Mouse (Mus musculus): ENCODE data around the gene Trappc10.

Gene Trappc10

DNA sequence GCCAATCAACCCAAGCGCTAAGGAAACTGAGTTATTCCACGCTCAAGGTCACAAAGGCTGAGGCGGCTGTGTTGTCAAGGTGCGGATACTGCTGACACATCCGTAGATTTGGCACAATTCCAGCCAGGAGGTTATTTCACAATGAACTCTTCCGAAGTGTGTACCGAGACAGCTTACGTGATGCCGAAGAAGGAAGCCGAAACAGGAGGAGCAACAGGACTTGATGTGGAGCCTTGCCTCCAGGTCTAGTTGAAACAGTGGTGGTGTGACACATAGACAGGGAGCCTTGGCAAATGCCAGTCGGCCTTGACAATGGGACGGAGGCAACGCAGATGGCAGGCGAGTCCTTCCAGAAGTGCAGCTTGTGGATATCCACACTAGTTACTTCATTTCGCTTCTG, 86.4 kb downstream of the Trappc10 start:
- DNase-seq, result no peak

DNA sequence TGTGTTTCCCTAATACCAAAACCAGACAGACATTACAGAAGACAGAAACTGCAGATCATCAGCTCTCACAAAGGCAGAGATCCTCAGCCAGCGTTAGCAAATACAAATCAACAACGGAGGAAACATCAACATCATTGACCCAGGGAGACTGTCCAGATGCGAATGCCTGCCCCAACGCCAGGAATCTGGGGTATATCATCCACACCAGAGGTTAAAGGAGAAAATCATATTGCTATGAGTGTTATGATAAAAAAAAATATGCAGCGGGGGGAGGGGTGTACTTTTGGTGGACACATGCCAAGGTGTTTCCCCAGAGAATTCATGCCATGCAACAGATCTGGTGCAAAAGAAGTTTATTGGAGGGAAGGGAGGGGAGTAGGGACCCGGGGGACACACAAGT, 87.5 kb downstream of the Trappc10 start:
- no peak for DNase-seq

DNA sequence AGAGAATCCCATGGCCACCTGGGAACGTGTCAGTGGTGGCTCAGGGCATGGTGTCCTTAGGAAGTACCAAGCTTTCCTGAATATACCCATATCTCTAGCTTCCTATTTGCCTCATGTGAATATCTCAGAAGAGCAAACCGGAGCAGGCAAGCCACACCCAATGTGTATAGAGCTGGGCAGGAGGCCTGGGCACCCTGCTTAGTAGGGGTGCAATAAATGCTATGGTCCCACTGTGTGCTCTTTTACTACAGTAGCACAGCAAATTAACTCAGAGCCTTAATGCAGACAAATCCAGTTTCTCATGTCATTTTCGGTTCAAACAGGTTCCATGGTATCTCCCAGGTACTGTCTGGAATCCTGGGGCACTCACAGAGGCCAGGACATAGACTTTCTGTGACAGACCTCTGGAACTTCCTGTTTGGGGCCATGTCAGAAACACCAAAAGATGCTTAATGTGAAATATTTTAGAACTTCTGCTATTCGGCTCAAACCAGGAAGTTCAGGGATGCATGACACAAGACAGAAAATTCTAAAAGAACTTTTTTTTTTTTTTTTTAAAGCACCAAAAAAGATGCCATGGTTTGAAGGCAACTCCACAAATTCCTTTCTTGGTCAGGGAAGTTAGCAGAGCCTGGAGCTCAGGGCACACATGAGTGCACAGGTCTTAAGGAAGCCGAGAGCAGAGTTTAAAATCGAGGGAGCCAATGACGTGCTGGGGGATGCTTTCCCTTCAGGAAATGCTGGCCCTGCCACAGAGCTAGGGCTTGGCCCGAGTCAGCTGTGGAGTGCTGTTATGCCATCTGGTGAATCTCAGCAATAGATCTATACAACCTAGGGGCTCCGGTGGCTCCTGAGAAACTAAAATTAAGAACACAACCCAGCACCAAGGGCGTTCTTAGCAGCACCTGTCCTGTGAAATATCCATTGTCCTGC, 95.3 kb downstream of the Trappc10 start:
- DNase-seq, result no peak

DNA sequence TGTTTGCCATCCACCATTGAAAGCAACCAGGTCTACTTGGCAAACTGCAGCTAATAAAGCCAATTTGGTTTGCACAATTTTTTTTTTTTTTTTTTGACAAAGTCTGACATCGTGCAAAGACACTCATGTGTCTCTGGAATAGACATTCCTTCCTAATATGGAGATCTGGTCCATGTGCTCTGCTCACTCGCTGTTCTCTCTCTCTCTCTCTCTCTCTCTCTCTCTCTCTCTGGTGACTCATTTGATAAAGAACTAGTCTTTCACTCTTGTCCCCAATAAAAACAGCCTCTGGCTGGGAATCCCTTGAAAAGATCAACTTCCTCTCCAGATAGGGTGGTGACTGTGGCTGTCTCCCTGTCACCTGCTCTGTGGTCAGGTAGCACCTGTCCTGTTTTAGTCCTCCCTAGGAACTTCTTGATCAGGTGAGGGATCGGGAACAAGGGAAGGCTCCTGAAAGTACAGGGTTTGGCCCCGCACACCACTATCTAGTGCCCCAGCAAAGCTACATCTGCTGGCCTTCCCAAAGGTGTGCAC, 96.5 kb downstream of the Trappc10 start:
- DNase-seq, result no peak

DNA sequence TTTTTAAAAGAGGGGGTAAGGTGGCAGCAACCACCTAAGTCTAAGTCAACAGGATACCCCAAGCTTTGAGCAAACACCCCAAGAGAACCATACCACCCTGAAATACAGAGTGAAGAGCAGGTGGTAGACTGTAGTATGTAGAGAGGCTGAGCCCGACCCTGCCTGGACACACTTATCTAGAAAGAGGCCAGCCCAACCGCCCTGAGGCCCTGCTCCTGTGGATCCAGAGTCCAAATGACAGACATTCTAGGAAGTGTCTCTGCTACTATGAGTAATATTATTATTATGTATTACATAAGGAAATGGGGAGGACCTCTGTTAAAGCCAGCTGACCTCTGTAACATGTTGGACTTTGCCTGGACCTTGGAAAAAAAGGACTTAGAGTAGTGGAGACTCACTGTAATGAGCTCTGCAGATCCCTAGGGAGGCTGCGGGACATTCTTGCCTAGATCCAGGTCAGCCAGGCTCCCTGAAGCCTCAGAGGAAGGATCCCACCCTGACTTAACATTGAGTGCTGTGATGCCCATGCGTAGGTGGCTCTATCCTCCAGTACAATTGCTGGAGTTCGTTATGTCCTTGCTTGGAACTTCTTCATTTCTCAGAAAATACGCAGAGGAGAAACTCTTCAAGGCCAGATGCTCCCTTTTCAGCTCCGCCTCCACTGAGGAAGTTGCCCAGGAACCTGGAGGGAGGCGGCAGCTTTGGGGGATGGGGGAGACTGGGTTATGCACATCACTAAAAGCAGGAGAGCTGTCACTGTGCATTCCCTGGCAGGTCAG, 100.5 kb downstream of the Trappc10 start:
- no peak for DNase-seq

DNA sequence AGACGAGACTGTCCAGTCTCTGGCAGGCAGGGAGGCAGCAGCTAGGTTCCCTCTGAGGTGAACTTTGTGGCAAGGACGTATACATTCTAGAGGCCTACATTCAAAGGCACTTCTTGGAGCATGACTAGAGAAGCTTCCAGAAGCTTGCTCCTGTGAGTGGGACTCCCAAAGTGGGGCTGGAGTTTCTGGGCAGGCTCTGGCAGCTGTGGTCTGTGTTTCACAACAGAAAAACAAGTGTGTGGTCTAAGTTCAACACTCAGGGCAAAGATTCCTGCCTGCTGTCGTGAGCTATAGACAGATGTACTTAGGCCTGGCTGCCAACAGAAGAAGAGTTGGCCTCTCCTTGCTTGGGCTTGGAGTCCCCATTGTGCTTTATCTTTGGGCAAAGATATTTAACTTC, 103.6 kb downstream of the Trappc10 start:
- no peak for DNase-seq

DNA sequence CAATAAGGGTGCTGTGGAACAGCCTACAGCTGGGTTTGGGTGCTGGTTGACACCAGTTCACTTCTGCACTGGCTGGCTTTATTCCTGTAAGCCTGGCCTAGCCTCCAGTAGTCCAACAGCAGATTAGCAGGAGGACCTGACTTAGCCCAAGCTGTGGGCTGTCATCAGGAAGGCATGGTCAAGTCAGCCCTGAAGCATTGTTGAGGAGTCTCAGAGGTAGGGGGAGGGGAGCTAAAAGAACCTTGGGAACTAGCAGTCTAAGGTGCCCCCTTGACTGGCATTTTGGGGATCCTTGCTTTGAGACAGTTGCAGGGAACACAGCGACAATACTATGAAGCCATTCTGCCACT, 104.2 kb downstream of the Trappc10 start:
- no peak for DNase-seq

DNA sequence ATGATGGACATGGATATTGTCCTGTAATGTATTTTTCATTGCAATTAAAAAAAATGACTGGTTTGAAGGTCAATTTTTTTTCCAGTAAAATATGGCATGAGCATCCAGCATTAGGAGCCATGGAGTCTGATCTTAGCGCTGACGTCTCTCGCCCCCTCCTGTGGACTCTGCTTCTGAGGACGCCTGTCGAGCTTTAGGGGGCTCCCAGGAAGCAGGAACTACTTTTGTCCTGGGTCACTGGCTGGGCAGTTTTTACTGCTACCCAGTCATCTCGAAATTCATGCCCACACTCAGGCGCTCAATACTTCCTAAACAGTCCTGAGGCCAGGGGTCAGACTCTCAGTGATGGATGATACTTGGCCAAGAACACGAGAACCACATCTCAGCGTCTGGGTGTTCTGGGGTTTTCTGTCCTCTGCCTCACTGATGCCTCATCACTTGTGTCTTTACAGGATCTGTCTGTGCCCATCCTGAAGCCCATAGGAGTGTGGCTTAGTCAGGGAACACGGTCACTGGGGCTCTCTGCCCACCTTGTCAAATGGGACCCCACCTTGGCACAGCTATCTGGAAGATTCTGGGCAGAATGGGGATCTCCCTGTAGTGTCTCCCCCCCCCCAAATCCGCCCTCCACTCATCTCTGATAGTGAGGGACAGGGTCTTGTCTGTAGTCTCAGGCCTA, 104.7 kb downstream of the Trappc10 start:
- no peak for DNase-seq

DNA sequence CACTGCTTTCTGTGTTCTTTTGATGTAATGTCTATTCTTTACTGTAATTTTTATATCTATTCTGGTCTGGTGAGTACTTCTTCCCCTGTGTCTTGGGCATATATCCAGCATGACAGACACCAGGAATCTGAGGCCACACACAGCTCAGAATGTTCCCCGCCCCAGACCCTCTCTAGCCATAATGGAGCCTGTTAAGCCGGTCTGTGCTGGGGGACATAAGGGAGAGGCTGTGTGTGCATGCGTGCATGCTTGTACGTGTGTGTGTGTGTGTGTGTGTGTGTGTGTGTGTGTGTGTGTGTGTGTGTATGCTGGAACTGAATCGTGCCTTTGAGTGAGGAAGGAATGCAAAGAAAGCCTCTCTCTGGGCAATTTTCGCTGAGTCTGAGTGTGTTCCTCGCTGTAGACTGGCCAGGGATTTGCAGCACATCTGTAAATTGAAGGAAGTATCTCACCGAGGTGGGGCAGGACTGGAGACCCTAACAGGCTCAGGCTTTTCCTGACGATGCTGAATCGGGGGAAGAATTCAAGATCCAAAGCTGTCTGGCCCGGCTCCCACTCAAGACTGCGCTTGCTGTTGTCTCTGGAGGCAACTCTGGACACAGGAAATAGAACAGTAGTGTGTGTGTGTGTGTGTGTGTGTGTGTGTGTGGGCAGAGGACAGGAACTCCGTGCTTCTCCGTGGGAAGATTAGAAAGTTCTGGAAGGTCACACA, 105.5 kb downstream of the Trappc10 start:
- peak; percentile 86 for DNase-seq

DNA sequence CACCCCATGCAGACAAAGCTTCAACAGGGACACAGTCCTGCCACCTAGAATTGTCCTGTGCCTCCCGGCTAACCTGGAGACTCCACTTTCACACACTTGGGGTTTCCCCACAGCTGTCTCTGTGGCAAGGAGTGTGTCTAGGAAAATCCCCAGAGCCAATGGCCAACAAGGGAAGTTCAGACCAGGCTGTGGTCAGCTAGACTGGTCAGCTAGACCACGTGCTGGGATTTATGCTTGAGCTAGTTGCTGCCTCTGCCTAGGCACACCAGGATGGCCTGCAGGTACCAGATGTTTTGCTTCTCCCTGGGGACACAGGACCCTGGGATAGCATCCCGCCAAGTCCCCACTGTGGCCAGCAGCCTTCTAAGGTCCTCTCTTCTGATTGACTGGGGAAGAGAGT, 107.2 kb downstream of the Trappc10 start:
- DNase-seq, result no peak
